Mouse (Mus musculus) liver, adult 2 months (tissue): ENCODE data around the gene Gpr37l1.

ENCODE experiments used
- CTCF ChIP-seq: fragments of 200-500 bp; IDR thresholded peaks from 2 replicates; pipeline ENCODE4 v1.5.1; 2011; ENCODE audit warnings: low read depth, low read length, control low read depth
- POLR2A ChIP-seq: fragments of 200-500 bp; IDR thresholded peaks from 2 replicates; pipeline ENCODE4 v1.6.1; 2011; ENCODE audit warnings: low read length, control low read depth; ENCODE audit not compliant: insufficient read depth; ENCODE audit errors: extremely low read depth

- TF ChIP-seq CTCF (no peak), POLR2A (no peak)
These were observed 46.5 kb upstream of the Gpr37l1 start for GRCm38 (mm10) chr1:135213772-135214640.
